In genomic region chr2:101289168-101289567, GRCm38 (mm10) we compare ENCODE assay signal across 9 mouse cellular contexts.
A peak's percentile ranks its signal among the peaks of the same experiment; 100 is the strongest.
DNase-seq lines count a peak whose midpoint lies in the region; ATAC-seq and TF ChIP-seq lines count a peak whose summit lies in the region.
"Had no signal": no experiment of that assay in that cellular context is flagged by ENCODE, and none has a peak within 500 bp of the region (broad histone marks: within the 10 kb centered on the region; RNA-seq: fewer than 3 reads in every experiment).

No protein-coding gene starts in this region.

- H3K4me2 ChIP-seq in midbrain, embryonic 11.5 days = no peak overlapping the region
- H3K4me2 ChIP-seq in midbrain, embryonic 16.5 days (ENCODE audit: low read length) = no peak overlapping the region

- no peaks in the 10 kb centered on the region for H3K4me1 ChIP-seq in midbrain, embryonic 11.5 days (ENCODE audit: control insufficient read depth, insufficient read depth, low read length)
- no peaks in the 10 kb centered on the region for H3K4me1 ChIP-seq in midbrain, embryonic 16.5 days (ENCODE audit: control insufficient read depth, insufficient read depth, low read length)
- H3K4me1 ChIP-seq in cortical plate, adult 2 months (ENCODE audit: control insufficient read depth, insufficient read depth, low read length) = no peaks in the 10 kb centered on the region

- no peak for DNase-seq in gastrocnemius, adult 2 months
- DNase-seq in gastrocnemius, postnatal 36 days = no peak
- DNase-seq in midbrain, embryonic 11.5 days (ENCODE audit: low spot score, missing footprints) = no peak
- DNase-seq in retina, postnatal 1 day = peak; percentile 41
- no peak for DNase-seq in urinary bladder, adult 18-20 months (ENCODE audit: low spot score in 2 of 2)
- DNase-seq in gastrocnemius, postnatal 25 days = no peak
- DNase-seq: lung, postnatal 4 days had no signal

- no peak for TF ChIP-seq POLR2A in cortical plate, adult 2 months (IDR thresholded peaks at IDR 0.05; ENCODE audit: extremely low read depth, insufficient read depth, low read length)

- no peak overlapping the region for H3K4me3 ChIP-seq in gastrocnemius, adult 2 months
- H3K4me3 ChIP-seq in midbrain, embryonic 11.5 days (ENCODE audit: low read depth, low read length) = no peak overlapping the region
- no peak overlapping the region for H3K4me3 ChIP-seq in midbrain, embryonic 16.5 days (ENCODE audit: low read depth, low read length)
- no peak overlapping the region for H3K4me3 ChIP-seq in cortical plate, adult 2 months (ENCODE audit: insufficient read depth, low read length)

- TF ChIP-seq CTCF in gastrocnemius, adult 2 months (IDR thresholded peaks at IDR 0.05) = peak; percentile 9; the same call in 1 of the 2 replicates
- peak; percentile 47 for TF ChIP-seq CTCF in cortical plate, adult 2 months (IDR thresholded peaks at IDR 0.05; ENCODE audit: extremely low read depth, insufficient read depth, low read length)

- H3K27me3 ChIP-seq in midbrain, embryonic 11.5 days (ENCODE audit: control insufficient read depth, insufficient read depth, low read length) = no peaks in the 10 kb centered on the region
- no peaks in the 10 kb centered on the region for H3K27me3 ChIP-seq in midbrain, embryonic 16.5 days (ENCODE audit: control insufficient read depth, insufficient read depth, low read depth, low read length)

- ATAC-seq in midbrain, embryonic 11.5 days (ENCODE audit: low FRiP score) = peak; percentile 19; the same call in 1 of the 2 replicates
- ATAC-seq in midbrain, embryonic 16.5 days = no peak

- WGBS in midbrain, embryonic 11.5 days = 30% methylated on average over 2 of the region's 2 CpGs
- 36% methylated on average over 2 of the region's 2 CpGs for WGBS in midbrain, embryonic 16.5 days

- intact Hi-C loops in gastrocnemius, adult 2 months (cut with DNase I) = no loop called here
- intact Hi-C loops in gastrocnemius, postnatal 36 days (cut with DNase I) = no loop called here

- H3K27ac ChIP-seq in gastrocnemius, adult 2 months = no peak overlapping the region
- H3K27ac ChIP-seq in midbrain, embryonic 11.5 days (ENCODE audit: low read depth, low read length) = no peak overlapping the region
- H3K27ac ChIP-seq in midbrain, embryonic 16.5 days (ENCODE audit: low read length) = no peak overlapping the region
- no peak overlapping the region for H3K27ac ChIP-seq in cortical plate, adult 2 months (ENCODE audit: insufficient read depth, low read length)

- H3K9ac ChIP-seq in midbrain, embryonic 11.5 days (ENCODE audit: low read length) = no peak overlapping the region
- H3K9ac ChIP-seq in midbrain, embryonic 16.5 days (ENCODE audit: low read depth, low read length) = no peak overlapping the region

- H3K9me3 ChIP-seq in midbrain, embryonic 11.5 days (ENCODE audit: control insufficient read depth, low read length) = no peaks in the 10 kb centered on the region
- H3K9me3 ChIP-seq in midbrain, embryonic 16.5 days (replicated peaks; ENCODE audit: control insufficient read depth, low read length, poor library complexity, severe bottlenecking) = no peaks in the 10 kb centered on the region

- no peaks in the 10 kb centered on the region for H3K36me3 ChIP-seq in midbrain, embryonic 11.5 days (ENCODE audit: control insufficient read depth, insufficient read depth, low read length)
- H3K36me3 ChIP-seq in midbrain, embryonic 16.5 days (ENCODE audit: control insufficient read depth, insufficient read depth, low read length) = no peaks in the 10 kb centered on the region
